Mouse (Mus musculus) intestine, embryonic 16.5 days (tissue): Measurements from ENCODE around the gene Ppm1f. TPM values are rescaled to one million over a fixed set of nuclear protein-coding genes. Genes with fewer than 3 reads are reported as not detected.
A peak's percentile ranks its signal among the peaks of the same experiment; 100 is the strongest.

ENCODE experiments used
- ATAC-seq: fragments of 200-750 bp; cut with Nextera tagmentation; 2 replicates; pipeline ENCODE4 v1.8.0; 2017; ENCODE audit warnings: moderate TSS enrichment, moderate library complexity
- H3K27ac ChIP-seq: fragments of 300-500 bp; sonication (generic); 2 replicates; pipeline ENCODE4 v1.5.1; 2014; ENCODE audit warnings: mild to moderate bottlenecking, low read length
- H3K27me3 ChIP-seq: fragments of 300-500 bp; sonication (generic); replicated peaks from 2 replicates; pipeline ENCODE4 v1.6.1; 2014; ENCODE audit warnings: low read length, control low read depth, mixed read lengths; ENCODE audit not compliant: control insufficient read depth, insufficient read depth
- H3K36me3 ChIP-seq: fragments of 300-500 bp; sonication (generic); 2 replicates; pipeline ENCODE4 v1.6.1; 2014; ENCODE audit warnings: low read length, control low read depth; ENCODE audit not compliant: control insufficient read depth, insufficient read depth
- H3K4me1 ChIP-seq: fragments of 300-500 bp; sonication (generic); 2 replicates; pipeline ENCODE4 v1.6.1; 2014; ENCODE audit warnings: low read length, control low read depth, mixed read lengths; ENCODE audit not compliant: control insufficient read depth, insufficient read depth
- H3K4me2 ChIP-seq: fragments of 300-500 bp; sonication (generic); 2 replicates; pipeline ENCODE4 v1.6.1; 2014; ENCODE audit warnings: low read depth, low read length, control low read depth
- H3K4me3 ChIP-seq: fragments of 300-500 bp; sonication (generic); 2 replicates; pipeline ENCODE4 v1.5.1; 2014; ENCODE audit warnings: mild to moderate bottlenecking, low read length
- H3K9ac ChIP-seq: fragments of 300-500 bp; sonication (generic); 2 replicates; pipeline ENCODE4 v1.6.1; 2014; ENCODE audit warnings: low read depth, low read length
- H3K9me3 ChIP-seq: fragments of 300-500 bp; sonication (generic); 2 replicates; pipeline ENCODE4 v1.6.1; 2016; ENCODE audit warnings: low read length, control low read depth; ENCODE audit not compliant: control insufficient read depth
- WGBS: fragments of 180-500 bp; shearing (Covaris S2); extraction: QIAGEN DNeasy Blood & Tissue Kit; methylation state at CpG from one replicate; pipeline ENCODE4 v1.1.7; 2014; 5-methylcytosine and 5-hydroxymethylcytosine counted together
- polyA plus RNA-seq: library from polyadenylated mRNA; unstranded; fragments of >200 nt; fragmentation: Nextera tagmentation; extraction: Ambion mirVana; gene quantifications from 2 replicates; pipeline ENCODE4 v1.2.1, GENCODE M21; 2015

Ppm1f gene
- polyA plus RNA-seq, 1 experiment from 2014 or later: 16.0 TPM

- Histone ChIP-seq H3K4me2 (no peak overlapping the region), H3K9me3 (no peaks in the 10 kb centered on the region), H3K27ac (no peak overlapping the region), H3K36me3 (0 out of 2 replicates have a peak, but pooled peaks cover 2% of the 10 kb centered on the region), H3K4me3 (no peak overlapping the region), H3K9ac (no peak overlapping the region), H3K4me1 (peaks cover 16% of the 10 kb centered on the region), H3K27me3 (no peaks in the 10 kb centered on the region)
- no peak for ATAC-seq
- 76% methylated on average over 4 of the region's 4 CpGs for WGBS
Observed at GRCm38 (mm10) chr16:16902329-16902728, 6.1 kb downstream of the Ppm1f start.

GRCm38 (mm10) chr16:16903188-16903587 lies 6.9 kb downstream of the Ppm1f start:
- 0 out of 2 replicates have a peak, but pooled peaks cover 2% of the 10 kb centered on the region for H3K36me3 ChIP-seq
- H3K9ac ChIP-seq: no peak overlapping the region
- H3K4me1 ChIP-seq: peaks cover 10% of the 10 kb centered on the region
- H3K4me3 ChIP-seq: no peak overlapping the region
- no peak overlapping the region for H3K4me2 ChIP-seq
- H3K9me3 ChIP-seq: no peaks in the 10 kb centered on the region
- H3K27me3 ChIP-seq: no peaks in the 10 kb centered on the region
- no peak for ATAC-seq
- H3K27ac ChIP-seq: no peak overlapping the region
- 79% methylated on average over 5 of the region's 5 CpGs for WGBS

- H3K4me3 ChIP-seq: no peak overlapping the region
- H3K9me3 ChIP-seq: no peaks in the 10 kb centered on the region
- no peak for ATAC-seq
- H3K27ac ChIP-seq: peak overlapping the region; percentile 36; the same call in 1 of the 2 replicates
- 72% methylated on average over 6 of the region's 6 CpGs for WGBS
- H3K4me1 ChIP-seq: peaks cover 4% of the 10 kb centered on the region; the same call in 1 of the 2 replicates
- H3K4me2 ChIP-seq: no peak overlapping the region
- H3K9ac ChIP-seq: no peak overlapping the region
- no peaks in the 10 kb centered on the region for H3K27me3 ChIP-seq
- H3K36me3 ChIP-seq: peaks cover 8% of the 10 kb centered on the region; the same call in 1 of the 2 replicates
Observed at GRCm38 (mm10) chr16:16907799-16908198, 11.5 kb downstream of the Ppm1f start.

- Histone ChIP-seq H3K27ac (no peak overlapping the region), H3K4me3 (no peak overlapping the region), H3K4me2 (no peak overlapping the region), H3K36me3 (peaks cover 11% of the 10 kb centered on the region; the same call in 1 of the 2 replicates), H3K9ac (no peak overlapping the region), H3K9me3 (no peaks in the 10 kb centered on the region), H3K4me1 (no peaks in the 10 kb centered on the region), H3K27me3 (no peaks in the 10 kb centered on the region)
- WGBS: 47% methylated on average over 13 of the region's 13 CpGs
- peak; percentile 92 for ATAC-seq
Observed at GRCm38 (mm10) chr16:16911641-16912597, 15.7 kb downstream of the Ppm1f start.

- WGBS: 67% methylated on average over 1 of the region's 1 CpGs
- no peak overlapping the region for H3K4me3 ChIP-seq
- no peak for ATAC-seq
- H3K9ac ChIP-seq: no peak overlapping the region
- H3K27me3 ChIP-seq: no peaks in the 10 kb centered on the region
- peaks cover 12% of the 10 kb centered on the region for H3K36me3 ChIP-seq
- no peak overlapping the region for H3K27ac ChIP-seq
- H3K4me2 ChIP-seq: no peak overlapping the region
- H3K4me1 ChIP-seq: no peaks in the 10 kb centered on the region
- no peaks in the 10 kb centered on the region for H3K9me3 ChIP-seq
Observed at GRCm38 (mm10) chr16:16913440-16913839, 17.2 kb downstream of the Ppm1f start.

GRCm38 (mm10) chr16:16918441-16919117 lies 22.3 kb downstream of the Ppm1f start:
- Histone ChIP-seq H3K4me3 (no peak overlapping the region), H3K9me3 (no peaks in the 10 kb centered on the region), H3K27ac (no peak overlapping the region), H3K9ac (no peak overlapping the region), H3K4me1 (no peaks in the 10 kb centered on the region), H3K4me2 (no peak overlapping the region), H3K36me3 (peaks cover 6% of the 10 kb centered on the region; the same call in 1 of the 2 replicates), H3K27me3 (no peaks in the 10 kb centered on the region)
- ATAC-seq: no peak
- whole genome bisulfite sequencing: 92% methylated on average over 7 of the region's 7 CpGs

GRCm38 (mm10) chr16:16921021-16921435 lies 24.8 kb downstream of the Ppm1f start:
- peaks cover 6% of the 10 kb centered on the region; the same call in 1 of the 2 replicates for H3K36me3 ChIP-seq
- no peak overlapping the region for H3K4me2 ChIP-seq
- H3K27me3 ChIP-seq: no peaks in the 10 kb centered on the region
- no peak for ATAC-seq
- H3K9ac ChIP-seq: no peak overlapping the region
- no peak overlapping the region for H3K27ac ChIP-seq
- no peak overlapping the region for H3K4me3 ChIP-seq
- no peaks in the 10 kb centered on the region for H3K4me1 ChIP-seq
- 79% methylated on average over 3 of the region's 3 CpGs for WGBS
- H3K9me3 ChIP-seq: no peaks in the 10 kb centered on the region

- no peaks in the 10 kb centered on the region for H3K27me3 ChIP-seq
- no peaks in the 10 kb centered on the region for H3K9me3 ChIP-seq
- no peaks in the 10 kb centered on the region for H3K4me1 ChIP-seq
- H3K9ac ChIP-seq: no peak overlapping the region
- 90% methylated on average over 3 of the region's 3 CpGs for WGBS
- H3K27ac ChIP-seq: no peak overlapping the region
- H3K4me3 ChIP-seq: no peak overlapping the region
- ATAC-seq: no peak
- no peaks in the 10 kb centered on the region for H3K36me3 ChIP-seq
- H3K4me2 ChIP-seq: no peak overlapping the region
Observed at GRCm38 (mm10) chr16:16924481-16924880, 28.2 kb downstream of the Ppm1f start.

GRCm38 (mm10) chr16:16926536-16926935 lies 30.3 kb downstream of the Ppm1f start:
- Histone ChIP-seq H3K4me2 (no peak overlapping the region), H3K36me3 (no peaks in the 10 kb centered on the region), H3K9ac (no peak overlapping the region), H3K4me1 (no peaks in the 10 kb centered on the region), H3K9me3 (no peaks in the 10 kb centered on the region), H3K27ac (no peak overlapping the region), H3K27me3 (no peaks in the 10 kb centered on the region), H3K4me3 (no peak overlapping the region)
- ATAC-seq: no peak
- 78% methylated on average over 5 of the region's 5 CpGs for WGBS
